Mouse (Mus musculus) embryonic facial prominence, embryonic 10.5 days (tissue): Measurements from ENCODE around the gene Chchd10. TPM values are rescaled to one million over a fixed set of nuclear protein-coding genes. Genes with fewer than 3 reads are reported as not detected.
"Not testable (repeated sequence)": the region's sequence is repeated elsewhere in the genome, so short reads cannot be mapped to it uniquely, and the experiment has no call there.

Source experiments
- DNase-seq: peaks from one replicate; pipeline ENCODE4 v3.0.0-alpha.2; 2017; ENCODE audit warnings: low spot score
- H3K27ac ChIP-seq: fragments of 300-500 bp; sonication (generic); replicated peaks from 2 replicates; pipeline ENCODE4 v1.5.1; 2016; ENCODE audit warnings: mild to moderate bottlenecking
- H3K27me3 ChIP-seq: fragments of 300-500 bp; sonication (generic); replicated peaks from 2 replicates; pipeline ENCODE4 v1.6.1; 2016; ENCODE audit warnings: low read depth, mild to moderate bottlenecking; ENCODE audit not compliant: poor library complexity, severe bottlenecking
- H3K36me3 ChIP-seq: fragments of 300-500 bp; sonication (generic); replicated peaks from 2 replicates; pipeline ENCODE4 v1.6.1; 2016; ENCODE audit warnings: mild to moderate bottlenecking, moderate library complexity
- H3K4me1 ChIP-seq: fragments of 300-500 bp; sonication (generic); 2 replicates; pipeline ENCODE4 v1.6.1; 2016
- H3K4me3 ChIP-seq: fragments of 300-500 bp; sonication (generic); 2 replicates; pipeline ENCODE4 v1.5.1; 2016; ENCODE audit warnings: mild to moderate bottlenecking, moderate library complexity
- H3K9me3 ChIP-seq: fragments of 300-500 bp; sonication (generic); 2 replicates; pipeline ENCODE4 v1.6.1; 2016; ENCODE audit warnings: mild to moderate bottlenecking
- WGBS: fragments of 180-500 bp; shearing (Covaris S2); methylation state at CpG from one replicate; pipeline ENCODE4 v1.1.7; 2016; 5-methylcytosine and 5-hydroxymethylcytosine counted together
- polyA plus RNA-seq: library from polyadenylated mRNA; unstranded; fragments of >200 nt; fragmentation: Nextera tagmentation; extraction: Ambion mirVana; gene quantifications from 2 replicates; pipeline ENCODE4 v1.2.1, GENCODE M21; 2016

The Chchd10 gene
- 8.4 and 9.6 TPM in 2 replicates for polyA plus RNA-seq

- no peak for DNase-seq
- H3K4me1 ChIP-seq, result peaks cover 55% of the 10 kb centered on the region
- no peaks in the 10 kb centered on the region for H3K9me3 ChIP-seq
- WGBS, result 22% methylated on average over 6 of the region's 6 CpGs
- H3K4me3 ChIP-seq, result peak within 1 kb of the TSS; percentile 74
- peak within 1 kb of the TSS; percentile 87 for H3K27ac ChIP-seq
- H3K36me3 ChIP-seq, result peaks cover 6% of the 10 kb centered on the region
- H3K27me3 ChIP-seq, result peaks cover 93% of the 10 kb centered on the region
These were observed at the start of gene Chchd10 for GRCm38 (mm10) chr10:75932891-75933290. Gene Chchd10, plus strand, starts transcription at chr10:75933130.

- DNase-seq, result peak; percentile 83
- peak overlapping the region; percentile 65 for H3K27ac ChIP-seq
- H3K36me3 ChIP-seq, result no peaks in the 10 kb centered on the region
- WGBS, result 3% methylated on average over 10 of the region's 10 CpGs
- H3K4me1 ChIP-seq, result peaks cover 40% of the 10 kb centered on the region
- no peaks in the 10 kb centered on the region for H3K27me3 ChIP-seq
- H3K9me3 ChIP-seq, result no peaks in the 10 kb centered on the region
- peak overlapping the region; percentile 38 for H3K4me3 ChIP-seq
These were observed 49.7 kb upstream of the Chchd10 start for GRCm38 (mm10) chr10:75883232-75883552.

GRCm38 (mm10) chr10:75884742-75885141, 48.2 kb upstream of the Chchd10 start:
- Histone ChIP-seq H3K4me3 (no peak overlapping the region), H3K9me3 (no peaks in the 10 kb centered on the region), H3K27me3 (no peaks in the 10 kb centered on the region), H3K27ac (no peak overlapping the region), H3K36me3 (no peaks in the 10 kb centered on the region), H3K4me1 (peaks cover 55% of the 10 kb centered on the region)
- DNase-seq, result no peak
- 94% methylated on average over 8 of the region's 8 CpGs for WGBS

GRCm38 (mm10) chr10:75887504-75887903, 45.4 kb upstream of the Chchd10 start:
- not testable (repeated sequence) for H3K36me3 ChIP-seq, H3K9me3 ChIP-seq, DNase-seq, H3K27ac ChIP-seq, H3K4me3 ChIP-seq, H3K27me3 ChIP-seq
- 82% methylated on average over 5 of the region's 5 CpGs for WGBS
- peaks cover 43% of the 10 kb centered on the region for H3K4me1 ChIP-seq

GRCm38 (mm10) chr10:75889406-75890153, 43.4 kb upstream of the Chchd10 start:
- H3K27ac ChIP-seq, result peak overlapping the region; percentile 15; the same call in 1 of the 2 replicates
- peaks cover 12% of the 10 kb centered on the region for H3K36me3 ChIP-seq
- DNase-seq, result no peak
- peaks cover 52% of the 10 kb centered on the region for H3K4me1 ChIP-seq
- H3K9me3 ChIP-seq, result no peaks in the 10 kb centered on the region
- H3K27me3 ChIP-seq, result no peaks in the 10 kb centered on the region
- 51% methylated on average over 8 of the region's 8 CpGs for WGBS
- H3K4me3 ChIP-seq, result no peak overlapping the region

- peak within 1 kb of the TSS; percentile 80 for H3K27ac ChIP-seq
- no peaks in the 10 kb centered on the region for H3K9me3 ChIP-seq
- WGBS, result 1% methylated on average over 51 of the region's 51 CpGs
- no peaks in the 10 kb centered on the region for H3K27me3 ChIP-seq
- H3K4me3 ChIP-seq, result peak within 1 kb of the TSS; percentile 63
- peak; percentile 97 for DNase-seq
- H3K36me3 ChIP-seq, result peaks cover 49% of the 10 kb centered on the region
- peaks cover 39% of the 10 kb centered on the region for H3K4me1 ChIP-seq
These were observed 39.7 kb upstream of the Chchd10 start, which contains the start of gene Derl3 for GRCm38 (mm10) chr10:75893089-75893750. Gene Derl3, plus strand, starts transcription at chr10:75893413.

GRCm38 (mm10) chr10:75894601-75895000, 38.3 kb upstream of the Chchd10 start:
- peaks cover 26% of the 10 kb centered on the region for H3K4me1 ChIP-seq
- peaks cover 62% of the 10 kb centered on the region for H3K36me3 ChIP-seq
- no peaks in the 10 kb centered on the region for H3K9me3 ChIP-seq
- 0 out of 2 replicates have a peak overlapping the region, but pooled peaks have one; percentile 63 for H3K4me3 ChIP-seq
- DNase-seq, result no peak
- H3K27ac ChIP-seq, result no peak overlapping the region
- WGBS, result 79% methylated on average over 6 of the region's 6 CpGs
- H3K27me3 ChIP-seq, result no peaks in the 10 kb centered on the region

- Histone ChIP-seq H3K27me3 (no peaks in the 10 kb centered on the region), H3K4me3 (no peak overlapping the region), H3K27ac (no peak overlapping the region), H3K9me3 (no peaks in the 10 kb centered on the region), H3K4me1 (peaks cover 17% of the 10 kb centered on the region), H3K36me3 (peaks cover 74% of the 10 kb centered on the region)
- WGBS, result 95% methylated on average over 5 of the region's 5 CpGs
- no peak for DNase-seq
These were observed 37.2 kb upstream of the Chchd10 start for GRCm38 (mm10) chr10:75895730-75896129.

GRCm38 (mm10) chr10:75896208-75896607, 36.7 kb upstream of the Chchd10 start:
- no peak for DNase-seq
- WGBS, result 94% methylated on average over 1 of the region's 1 CpGs
- Histone ChIP-seq H3K27me3 (no peaks in the 10 kb centered on the region), H3K27ac (no peak overlapping the region), H3K36me3 (peaks cover 79% of the 10 kb centered on the region), H3K4me3 (no peak overlapping the region), H3K4me1 (peaks cover 17% of the 10 kb centered on the region), H3K9me3 (no peaks in the 10 kb centered on the region)

- no peaks in the 10 kb centered on the region for H3K27me3 ChIP-seq
- H3K27ac ChIP-seq, result no peak overlapping the region
- H3K4me3 ChIP-seq, result no peak overlapping the region
- 51% methylated on average over 6 of the region's 6 CpGs for WGBS
- H3K4me1 ChIP-seq, result peaks cover 17% of the 10 kb centered on the region
- DNase-seq, result peak; percentile 76
- peaks cover 90% of the 10 kb centered on the region for H3K36me3 ChIP-seq
- H3K9me3 ChIP-seq, result no peaks in the 10 kb centered on the region
These were observed 35.6 kb upstream of the Chchd10 start for GRCm38 (mm10) chr10:75897373-75897772.

GRCm38 (mm10) chr10:75898039-75898564, 34.8 kb upstream of the Chchd10 start:
- Histone ChIP-seq H3K27ac (no peak overlapping the region), H3K4me3 (no peak overlapping the region), H3K9me3 (no peaks in the 10 kb centered on the region), H3K36me3 (peaks cover 98% of the 10 kb centered on the region), H3K4me1 (peaks cover 12% of the 10 kb centered on the region), H3K27me3 (no peaks in the 10 kb centered on the region)
- 80% methylated on average over 6 of the region's 6 CpGs for WGBS
- DNase-seq, result no peak

- WGBS, result 84% methylated on average over 3 of the region's 3 CpGs
- Histone ChIP-seq H3K4me1 (peaks cover 5% of the 10 kb centered on the region), H3K27ac (no peak overlapping the region), H3K9me3 (no peaks in the 10 kb centered on the region), H3K4me3 (no peak overlapping the region), H3K27me3 (no peaks in the 10 kb centered on the region), H3K36me3 (peaks cover 100% of the 10 kb centered on the region)
- no peak for DNase-seq
These were observed 34.1 kb upstream of the Chchd10 start for GRCm38 (mm10) chr10:75898846-75899245.

GRCm38 (mm10) chr10:75904391-75904790, 28.5 kb upstream of the Chchd10 start:
- 89% methylated on average over 5 of the region's 5 CpGs for WGBS
- DNase-seq, result no peak
- Histone ChIP-seq H3K9me3 (no peaks in the 10 kb centered on the region), H3K4me3 (no peak overlapping the region), H3K4me1 (no peaks in the 10 kb centered on the region), H3K27ac (no peak overlapping the region), H3K27me3 (no peaks in the 10 kb centered on the region), H3K36me3 (peaks cover 100% of the 10 kb centered on the region)
